Mouse (Mus musculus) cerebellum, adult 18-20 months (tissue): ENCODE results near the gene Il17rd.

Source experiments
- DNase-seq, 2 experiments: peaks; one replicate each; pipeline ENCODE4 v3.0.0; 2021

Il17rd gene

GRCm38 (mm10) chr14:27048231-27048956, 9.7 kb downstream of the Il17rd start:
- no peak for DNase-seq

- no peak for DNase-seq
Observed at GRCm38 (mm10) chr14:27050043-27050442, 11.3 kb downstream of the Il17rd start.

GRCm38 (mm10) chr14:27050560-27051510, 12.1 kb downstream of the Il17rd start:
- DNase-seq, result no peak

GRCm38 (mm10) chr14:27051511-27051895, 12.8 kb downstream of the Il17rd start:
- no peak for DNase-seq

- no peak for DNase-seq
Observed at GRCm38 (mm10) chr14:27058535-27059223, 19.9 kb downstream of the Il17rd start.

- no peak for DNase-seq
Observed at GRCm38 (mm10) chr14:27059224-27059558, 20.4 kb downstream of the Il17rd start.

- DNase-seq, result no peak
Observed at GRCm38 (mm10) chr14:27063338-27063737, 24.6 kb downstream of the Il17rd start.

- DNase-seq, result no peak
Observed at GRCm38 (mm10) chr14:27066171-27066929, 27.6 kb downstream of the Il17rd start.

- no peak for DNase-seq
Observed at GRCm38 (mm10) chr14:27067866-27068271, 29.1 kb downstream of the Il17rd start.

- DNase-seq, result no peak
Observed at GRCm38 (mm10) chr14:27069434-27070097, 30.8 kb downstream of the Il17rd start.

- DNase-seq, result no peak
Observed at GRCm38 (mm10) chr14:27070128-27070527, 31.4 kb downstream of the Il17rd start.

GRCm38 (mm10) chr14:27070758-27071157, 32.0 kb downstream of the Il17rd start:
- no peak for DNase-seq

GRCm38 (mm10) chr14:27071985-27072384, 33.2 kb downstream of the Il17rd start:
- DNase-seq, result no peak

GRCm38 (mm10) chr14:27075084-27075483, 36.3 kb downstream of the Il17rd start:
- no peak for DNase-seq

- DNase-seq, result no peak
Observed at GRCm38 (mm10) chr14:27075909-27076521, 37.3 kb downstream of the Il17rd start.

- no peak for DNase-seq
Observed at GRCm38 (mm10) chr14:27076522-27076920, 37.8 kb downstream of the Il17rd start.

GRCm38 (mm10) chr14:27081536-27082275, 43.0 kb downstream of the Il17rd start:
- no peak for DNase-seq

- no peak for DNase-seq
Observed at GRCm38 (mm10) chr14:27085471-27085870, 46.7 kb downstream of the Il17rd start.

- DNase-seq, result no peak
Observed at GRCm38 (mm10) chr14:27085999-27086398, 47.3 kb downstream of the Il17rd start.

GRCm38 (mm10) chr14:27094247-27094646, 55.5 kb downstream of the Il17rd start:
- no peak for DNase-seq

GRCm38 (mm10) chr14:27096133-27096532, 57.4 kb downstream of the Il17rd start:
- DNase-seq, result no peak
